Mouse (Mus musculus): ENCODE data around the gene Cps1. TPM values are rescaled to one million over a fixed set of nuclear protein-coding genes. Genes with fewer than 3 reads are reported as not detected.

Cps1 gene
- polyA plus RNA-seq (2015; fragmentation: Nextera tagmentation; extraction: Ambion mirVana), result 0.28 and 0.31 TPM in 2 replicates

- H3K4me2 ChIP-seq (replicated peaks), result no peak within 1 kb of the TSS
- no peak within 1 kb of the TSS for H3K9ac ChIP-seq
- ATAC-seq (ENCODE audit: low FRiP score, low read depth), result no peak
- no peak within 1 kb of the TSS for H3K4me3 ChIP-seq
- no peaks in the 10 kb centered on the region for H3K27me3 ChIP-seq
- no peaks in the 10 kb centered on the region for H3K4me1 ChIP-seq
- WGBS, result 87% methylated on average over 3 of the region's 3 CpGs
- no peaks in the 10 kb centered on the region for H3K36me3 ChIP-seq
- H3K27ac ChIP-seq, result no peak within 1 kb of the TSS
- H3K9me3 ChIP-seq, result no peaks in the 10 kb centered on the region
Measured at GRCm38 (mm10) chr1:67122797-67123196, at the start of gene Cps1. Gene Cps1 (plus strand): TSS chr1:67123026.

- no peak for ATAC-seq (ENCODE audit: low FRiP score, low read depth)
- Histone ChIP-seq H3K36me3 (no peaks in the 10 kb centered on the region), H3K9ac (no peak overlapping the region), H3K4me3 (no peak overlapping the region), H3K27ac (no peak overlapping the region), H3K27me3 (no peaks in the 10 kb centered on the region), H3K4me2 (replicated peaks) (no peak overlapping the region), H3K9me3 (no peaks in the 10 kb centered on the region), H3K4me1 (no peaks in the 10 kb centered on the region)
- 73% methylated on average over 2 of the region's 2 CpGs for WGBS
Measured at GRCm38 (mm10) chr1:67077739-67078138, 45.1 kb upstream of the Cps1 start.

- ATAC-seq (ENCODE audit: low FRiP score, low read depth), result no peak
- no peak overlapping the region for H3K9ac ChIP-seq
Measured at GRCm38 (mm10) chr1:67078666-67079065, 44.2 kb upstream of the Cps1 start.

GRCm38 (mm10) chr1:67079146-67079545, 43.7 kb upstream of the Cps1 start:
- no peak for ATAC-seq (ENCODE audit: low FRiP score, low read depth)
- Histone ChIP-seq H3K9me3 (no peaks in the 10 kb centered on the region), H3K27ac (no peak overlapping the region), H3K9ac (no peak overlapping the region), H3K4me3 (no peak overlapping the region), H3K27me3 (no peaks in the 10 kb centered on the region), H3K4me1 (no peaks in the 10 kb centered on the region), H3K4me2 (replicated peaks) (no peak overlapping the region), H3K36me3 (no peaks in the 10 kb centered on the region)
- 86% methylated on average over 7 of the region's 7 CpGs for WGBS

More at GRCm38 (mm10) chr1:67078666-67079065, 44.2 kb upstream of the Cps1 start:
- H3K27ac ChIP-seq, result no peak overlapping the region
- no peak overlapping the region for H3K4me3 ChIP-seq
- no peaks in the 10 kb centered on the region for H3K4me1 ChIP-seq
- no peaks in the 10 kb centered on the region for H3K27me3 ChIP-seq
- no peaks in the 10 kb centered on the region for H3K9me3 ChIP-seq
- WGBS, result 70% methylated on average over 2 of the region's 2 CpGs
- H3K4me2 ChIP-seq (replicated peaks), result no peak overlapping the region
- H3K36me3 ChIP-seq, result no peaks in the 10 kb centered on the region

- no peak for ATAC-seq (ENCODE audit: low FRiP score, low read depth)
- 87% methylated on average over 1 of the region's 1 CpGs for WGBS
Measured at GRCm38 (mm10) chr1:67092473-67092872, 30.4 kb upstream of the Cps1 start.

GRCm38 (mm10) chr1:67099215-67099614, 23.6 kb upstream of the Cps1 start:
- no peak for ATAC-seq (ENCODE audit: low FRiP score, low read depth)
- no peak overlapping the region for H3K9ac ChIP-seq
- H3K4me3 ChIP-seq, result no peak overlapping the region
- H3K27ac ChIP-seq, result no peak overlapping the region
- no peak overlapping the region for H3K4me2 ChIP-seq (replicated peaks)
- 0 out of 2 replicates have a peak, but pooled peaks cover 4% of the 10 kb centered on the region for H3K9me3 ChIP-seq
- no peaks in the 10 kb centered on the region for H3K27me3 ChIP-seq
- peaks cover 5% of the 10 kb centered on the region for H3K4me1 ChIP-seq
- 73% methylated on average over 1 of the region's 1 CpGs for WGBS
- no peaks in the 10 kb centered on the region for H3K36me3 ChIP-seq

More at GRCm38 (mm10) chr1:67092473-67092872, 30.4 kb upstream of the Cps1 start:
- Histone ChIP-seq H3K4me2 (replicated peaks) (no peak overlapping the region), H3K4me3 (no peak overlapping the region), H3K27ac (no peak overlapping the region), H3K9ac (no peak overlapping the region), H3K9me3 (0 out of 2 replicates have a peak, but pooled peaks cover 4% of the 10 kb centered on the region), H3K36me3 (no peaks in the 10 kb centered on the region), H3K4me1 (no peaks in the 10 kb centered on the region), H3K27me3 (no peaks in the 10 kb centered on the region)

- Histone ChIP-seq H3K36me3 (no peaks in the 10 kb centered on the region), H3K4me1 (peaks cover 5% of the 10 kb centered on the region), H3K9me3 (no peaks in the 10 kb centered on the region), H3K4me2 (replicated peaks) (no peak overlapping the region), H3K27me3 (no peaks in the 10 kb centered on the region), H3K9ac (no peak overlapping the region), H3K27ac (no peak overlapping the region), H3K4me3 (no peak overlapping the region)
- WGBS, result 26% methylated on average over 12 of the region's 12 CpGs
- ATAC-seq (ENCODE audit: low FRiP score, low read depth), result no peak; the same call in 1 of the 2 replicates
Measured at GRCm38 (mm10) chr1:67103476-67104248, 19.2 kb upstream of the Cps1 start.

GRCm38 (mm10) chr1:67111621-67112298, 11.1 kb upstream of the Cps1 start:
- Histone ChIP-seq H3K4me1 (no peaks in the 10 kb centered on the region), H3K9ac (no peak overlapping the region), H3K27ac (no peak overlapping the region), H3K4me3 (no peak overlapping the region), H3K4me2 (replicated peaks) (no peak overlapping the region), H3K36me3 (no peaks in the 10 kb centered on the region), H3K9me3 (no peaks in the 10 kb centered on the region), H3K27me3 (no peaks in the 10 kb centered on the region)
- ATAC-seq (ENCODE audit: low FRiP score, low read depth), result no peak
- WGBS, result 84% methylated on average over 3 of the region's 3 CpGs

- WGBS, result 77% methylated on average over 7 of the region's 7 CpGs
- no peak overlapping the region for H3K4me2 ChIP-seq (replicated peaks)
- H3K4me3 ChIP-seq, result no peak overlapping the region
- H3K36me3 ChIP-seq, result no peaks in the 10 kb centered on the region
- H3K9me3 ChIP-seq, result no peaks in the 10 kb centered on the region
- H3K9ac ChIP-seq, result no peak overlapping the region
- no peak for ATAC-seq (ENCODE audit: low FRiP score, low read depth)
- H3K27me3 ChIP-seq, result no peaks in the 10 kb centered on the region
- no peak overlapping the region for H3K27ac ChIP-seq
- H3K4me1 ChIP-seq, result no peaks in the 10 kb centered on the region
Measured at GRCm38 (mm10) chr1:67113343-67114030, 9.3 kb upstream of the Cps1 start.

GRCm38 (mm10) chr1:67116571-67116970, 6.3 kb upstream of the Cps1 start:
- no peaks in the 10 kb centered on the region for H3K27me3 ChIP-seq
- no peaks in the 10 kb centered on the region for H3K4me1 ChIP-seq
- no peak overlapping the region for H3K9ac ChIP-seq
- H3K4me3 ChIP-seq, result no peak overlapping the region
- H3K27ac ChIP-seq, result no peak overlapping the region
- H3K4me2 ChIP-seq (replicated peaks), result no peak overlapping the region
- 80% methylated on average over 8 of the region's 8 CpGs for WGBS
- no peaks in the 10 kb centered on the region for H3K36me3 ChIP-seq
- no peaks in the 10 kb centered on the region for H3K9me3 ChIP-seq
- ATAC-seq (ENCODE audit: low FRiP score, low read depth), result no peak

- Histone ChIP-seq H3K27ac (no peak overlapping the region), H3K27me3 (no peaks in the 10 kb centered on the region), H3K9me3 (no peaks in the 10 kb centered on the region), H3K9ac (no peak overlapping the region), H3K4me2 (replicated peaks) (no peak overlapping the region), H3K4me1 (no peaks in the 10 kb centered on the region), H3K36me3 (no peaks in the 10 kb centered on the region), H3K4me3 (no peak overlapping the region)
- 85% methylated on average over 6 of the region's 6 CpGs for WGBS
- no peak for ATAC-seq (ENCODE audit: low FRiP score, low read depth)
Measured at GRCm38 (mm10) chr1:67117778-67118177, 5.0 kb upstream of the Cps1 start.

GRCm38 (mm10) chr1:67125433-67125832, 2.6 kb downstream of the Cps1 start:
- 79% methylated on average over 2 of the region's 2 CpGs for WGBS
- Histone ChIP-seq H3K9ac (no peak overlapping the region), H3K27me3 (no peaks in the 10 kb centered on the region), H3K4me3 (no peak overlapping the region), H3K27ac (no peak overlapping the region), H3K36me3 (no peaks in the 10 kb centered on the region), H3K4me2 (replicated peaks) (no peak overlapping the region), H3K4me1 (no peaks in the 10 kb centered on the region), H3K9me3 (no peaks in the 10 kb centered on the region)
- ATAC-seq (ENCODE audit: low FRiP score, low read depth), result no peak

All from limb, embryonic 13.5 days (tissue).